Mouse (Mus musculus) heart, adult 2 months (tissue): ENCODE measurements around the gene Itch.

ENCODE experiments used
- EP300 ChIP-seq: fragments of 200-500 bp; IDR thresholded peaks from 2 replicates; pipeline ENCODE4 v1.6.1; 2011; ENCODE audit warnings: low read depth, low read length, control low read depth; ENCODE audit not compliant: insufficient read depth
- POLR2A ChIP-seq: fragments of 200-500 bp; IDR thresholded peaks from 2 replicates; pipeline ENCODE4 v1.6.1; 2011; ENCODE audit warnings: mild to moderate bottlenecking, low read depth, low read length, control low read depth; ENCODE audit not compliant: insufficient read depth

GRCm38 (mm10) chr2:155133977-155134860 is 910 bp downstream of the Itch start:
- TF ChIP-seq EP300, result no peak
- TF ChIP-seq POLR2A, result no peak
